Mouse (Mus musculus) lung, embryonic 16.5 days (tissue): Measurements from ENCODE around the gene Dedd2. TPM values are rescaled to one million over a fixed set of nuclear protein-coding genes. Genes with fewer than 3 reads are reported as not detected.

Experiments used
- ATAC-seq: fragments of 200-750 bp; cut with Nextera tagmentation; 2 replicates; pipeline ENCODE4 v1.8.0; 2017; ENCODE audit warnings: low read depth, mild to moderate bottlenecking, moderate library complexity
- H3K27ac ChIP-seq: fragments of 300-500 bp; sonication (generic); 2 replicates; pipeline ENCODE4 v1.5.1; 2014; ENCODE audit warnings: mild to moderate bottlenecking, control low read depth, low read length
- H3K27me3 ChIP-seq: fragments of 300-500 bp; sonication (generic); 2 replicates; pipeline ENCODE4 v1.6.1; 2014; ENCODE audit warnings: low read depth, low read length, mixed read lengths; ENCODE audit not compliant: control insufficient read depth, insufficient read depth
- H3K36me3 ChIP-seq: fragments of 300-500 bp; sonication (generic); 2 replicates; pipeline ENCODE4 v1.6.1; 2014; ENCODE audit warnings: low read length; ENCODE audit not compliant: control insufficient read depth, insufficient read depth
- H3K4me1 ChIP-seq: fragments of 300-500 bp; sonication (generic); replicated peaks from 2 replicates; pipeline ENCODE4 v1.6.1; 2014; ENCODE audit warnings: low read length, mixed read lengths; ENCODE audit not compliant: control insufficient read depth, insufficient read depth
- H3K4me2 ChIP-seq: fragments of 300-500 bp; sonication (generic); 2 replicates; pipeline ENCODE4 v1.6.1; 2014; ENCODE audit warnings: low read depth, low read length, control low read depth
- H3K4me3 ChIP-seq: fragments of 300-500 bp; sonication (generic); 2 replicates; pipeline ENCODE4 v1.5.1; 2014; ENCODE audit warnings: mild to moderate bottlenecking, low read length, control low read depth
- H3K9ac ChIP-seq: fragments of 300-500 bp; sonication (generic); 2 replicates; pipeline ENCODE4 v1.6.1; 2014; ENCODE audit warnings: low read length, control low read depth
- H3K9me3 ChIP-seq: fragments of 300-500 bp; sonication (generic); 2 replicates; pipeline ENCODE4 v1.6.1; 2016; ENCODE audit warnings: low read length; ENCODE audit not compliant: control insufficient read depth
- WGBS: fragments of 180-500 bp; shearing (Covaris S2); extraction: QIAGEN DNeasy Blood & Tissue Kit; methylation state at CpG from one replicate; pipeline ENCODE4 v1.1.7; 2014; 5-methylcytosine and 5-hydroxymethylcytosine counted together
- polyA plus RNA-seq: library from polyadenylated mRNA; unstranded; fragments of >200 nt; fragmentation: Nextera tagmentation; extraction: Ambion mirVana; gene quantifications from 2 replicates; pipeline ENCODE4 v1.2.1, GENCODE M21; 2015

Dedd2 gene
- polyA plus RNA-seq, 1 experiment from 2014 or later, result 9.0 TPM

DNA sequence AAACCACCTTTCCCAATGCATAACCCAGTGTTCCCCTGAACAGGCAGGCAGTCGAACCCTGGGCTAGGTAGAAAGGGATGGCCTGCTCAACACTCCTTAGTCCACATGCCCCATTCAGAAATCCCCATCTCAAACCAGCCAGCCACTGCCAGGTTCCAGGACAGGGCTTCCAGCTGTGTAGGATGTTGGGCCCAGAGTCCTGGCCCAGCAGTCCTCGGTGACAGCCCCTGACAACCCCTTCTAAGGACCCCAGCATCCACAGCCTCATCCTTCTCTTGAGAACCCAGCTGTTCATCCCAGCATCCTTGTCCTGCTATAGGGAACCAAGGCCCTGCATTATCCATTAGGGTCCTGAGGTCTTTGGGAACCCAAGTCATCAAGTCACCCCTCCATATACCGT lies 27.1 kb upstream of the Dedd2 start:
- H3K4me1 ChIP-seq, result peaks cover 43% of the 10 kb centered on the region
- peak overlapping the region; percentile 97 for H3K9ac ChIP-seq
- peak overlapping the region; percentile 95 for H3K4me2 ChIP-seq
- 10% methylated on average over 3 of the region's 3 CpGs for WGBS
- H3K4me3 ChIP-seq, result peak overlapping the region; percentile 98
- no peaks in the 10 kb centered on the region for H3K27me3 ChIP-seq
- peaks cover 18% of the 10 kb centered on the region for H3K36me3 ChIP-seq
- peak overlapping the region; percentile 99 for H3K27ac ChIP-seq
- H3K9me3 ChIP-seq, result no peaks in the 10 kb centered on the region
- no peak for ATAC-seq

DNA sequence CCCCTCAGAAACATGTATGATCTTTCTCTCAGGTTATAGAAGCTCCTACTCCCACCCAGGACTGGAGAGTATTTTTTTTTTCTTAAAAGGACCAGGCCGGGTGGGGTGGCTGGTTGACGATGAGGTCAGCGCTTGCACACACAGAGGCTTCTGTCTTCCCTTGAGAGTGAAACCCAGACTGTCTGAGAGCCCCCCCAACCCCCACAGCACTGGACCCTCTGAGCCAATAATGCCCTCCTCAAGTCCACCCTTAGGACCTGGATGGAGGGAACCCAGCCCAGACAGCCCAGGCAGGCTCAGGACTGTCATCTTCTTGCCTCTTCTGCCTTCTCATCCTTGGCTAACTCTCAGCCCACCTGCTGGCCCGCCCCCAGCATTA lies 26.3 kb upstream of the Dedd2 start:
- Histone ChIP-seq H3K27me3 (no peaks in the 10 kb centered on the region), H3K4me1 (peaks cover 38% of the 10 kb centered on the region), H3K27ac (peak overlapping the region; percentile 99), H3K4me3 (peak overlapping the region; percentile 98), H3K4me2 (peak overlapping the region; percentile 95), H3K36me3 (peaks cover 18% of the 10 kb centered on the region), H3K9ac (peak overlapping the region; percentile 97), H3K9me3 (no peaks in the 10 kb centered on the region)
- WGBS, result 20% methylated on average over 4 of the region's 4 CpGs
- no peak for ATAC-seq

DNA sequence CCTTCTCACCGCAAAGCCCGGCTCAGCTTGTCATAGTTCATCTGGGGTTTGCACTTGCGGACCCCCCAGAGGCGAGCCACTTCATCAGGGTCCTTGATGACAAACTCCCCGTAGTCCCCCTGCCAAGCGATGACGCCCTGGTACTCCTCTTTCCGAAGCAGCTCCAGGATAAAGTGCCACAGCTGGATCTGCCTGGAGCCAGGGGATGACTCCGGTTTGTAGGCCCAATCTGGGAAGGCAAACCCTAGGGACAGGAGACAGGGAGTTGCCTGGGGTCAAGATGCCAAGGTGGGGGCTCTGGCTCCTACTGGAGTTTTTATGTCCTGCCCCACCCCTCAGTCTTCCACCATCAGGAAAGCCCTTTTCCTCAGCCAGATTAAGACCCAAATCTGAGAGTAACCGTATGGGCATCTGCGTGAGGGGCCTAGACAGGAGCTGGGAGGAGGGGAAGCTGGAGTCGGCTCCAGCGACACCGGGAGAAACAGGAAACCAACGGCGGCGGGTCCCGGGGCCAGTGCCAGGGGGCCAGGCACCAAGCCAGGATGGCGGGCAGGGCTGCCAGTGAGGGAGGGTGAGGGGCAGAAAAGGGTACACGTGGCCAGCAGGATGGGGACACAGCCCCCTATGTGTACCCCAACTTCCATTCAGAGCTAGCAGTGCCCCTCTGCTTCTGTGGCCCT lies 25.8 kb upstream of the Dedd2 start:
- no peak for ATAC-seq

GRCm38 (mm10) chr7:25244562-25245369 lies 24.4 kb upstream of the Dedd2 start:
- no peak overlapping the region for H3K9ac ChIP-seq
- no peak for ATAC-seq
- H3K27ac ChIP-seq, result no peak overlapping the region
- H3K4me2 ChIP-seq, result no peak overlapping the region
- H3K4me3 ChIP-seq, result no peak overlapping the region
- WGBS, result 80% methylated on average over 30 of the region's 30 CpGs
- H3K4me1 ChIP-seq, result peaks cover 31% of the 10 kb centered on the region
- H3K27me3 ChIP-seq, result no peaks in the 10 kb centered on the region
- peaks cover 18% of the 10 kb centered on the region for H3K36me3 ChIP-seq
- H3K9me3 ChIP-seq, result no peaks in the 10 kb centered on the region

More for the DNA sequence above, 25.8 kb upstream of the Dedd2 start:
- no peaks in the 10 kb centered on the region for H3K9me3 ChIP-seq
- H3K9ac ChIP-seq, result peak overlapping the region; percentile 97
- H3K27me3 ChIP-seq, result no peaks in the 10 kb centered on the region
- peaks cover 34% of the 10 kb centered on the region for H3K4me1 ChIP-seq
- H3K4me3 ChIP-seq, result peak overlapping the region; percentile 98
- H3K27ac ChIP-seq, result peak overlapping the region; percentile 99
- peaks cover 18% of the 10 kb centered on the region for H3K36me3 ChIP-seq
- H3K4me2 ChIP-seq, result peak overlapping the region; percentile 95
- WGBS, result 29% methylated on average over 20 of the region's 20 CpGs

GRCm38 (mm10) chr7:25243361-25243760 lies 22.9 kb upstream of the Dedd2 start:
- no peaks in the 10 kb centered on the region for H3K9me3 ChIP-seq
- no peak for ATAC-seq
- H3K4me3 ChIP-seq, result no peak overlapping the region
- H3K27ac ChIP-seq, result no peak overlapping the region
- H3K4me1 ChIP-seq, result peaks cover 36% of the 10 kb centered on the region
- peaks cover 18% of the 10 kb centered on the region for H3K36me3 ChIP-seq
- no peak overlapping the region for H3K4me2 ChIP-seq
- WGBS, result 91% methylated on average over 4 of the region's 4 CpGs
- H3K27me3 ChIP-seq, result no peaks in the 10 kb centered on the region
- no peak overlapping the region for H3K9ac ChIP-seq

DNA sequence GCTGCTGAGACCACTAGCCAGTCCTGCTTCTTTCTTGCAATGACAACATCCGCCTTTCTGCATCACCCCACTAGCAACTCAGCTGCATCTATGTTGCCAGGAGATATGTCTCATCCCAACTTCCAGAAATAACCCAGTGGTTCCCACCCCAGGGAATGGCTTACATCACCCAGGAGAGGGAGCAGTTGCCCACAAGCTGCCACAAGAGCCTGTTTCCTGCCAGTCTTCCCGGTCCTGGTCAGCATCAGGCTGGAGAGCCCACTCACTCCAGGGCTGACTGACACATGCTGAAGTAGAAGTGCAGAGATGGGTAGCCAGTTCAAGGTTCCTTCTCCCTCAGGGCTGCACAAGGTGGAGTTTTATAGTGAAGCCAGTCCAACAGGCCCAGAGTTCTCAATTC lies 20.6 kb upstream of the Dedd2 start:
- Histone ChIP-seq H3K9ac (no peak overlapping the region), H3K4me3 (no peak overlapping the region), H3K4me1 (peaks cover 21% of the 10 kb centered on the region)

GRCm38 (mm10) chr7:25240631-25241030 lies 20.2 kb upstream of the Dedd2 start:
- H3K9me3 ChIP-seq, result no peaks in the 10 kb centered on the region
- no peak for ATAC-seq
- peaks cover 21% of the 10 kb centered on the region for H3K4me1 ChIP-seq
- H3K27ac ChIP-seq, result no peak overlapping the region
- no peak overlapping the region for H3K4me3 ChIP-seq
- H3K9ac ChIP-seq, result no peak overlapping the region
- no peak overlapping the region for H3K4me2 ChIP-seq
- no peaks in the 10 kb centered on the region for H3K27me3 ChIP-seq
- 58% methylated on average over 7 of the region's 7 CpGs for WGBS
- peaks cover 15% of the 10 kb centered on the region for H3K36me3 ChIP-seq

More for the DNA sequence above, 20.6 kb upstream of the Dedd2 start:
- no peak for ATAC-seq
- H3K4me2 ChIP-seq, result no peak overlapping the region
- H3K9me3 ChIP-seq, result no peaks in the 10 kb centered on the region
- H3K36me3 ChIP-seq, result peaks cover 18% of the 10 kb centered on the region
- WGBS, result 31% methylated on average over 2 of the region's 2 CpGs
- H3K27ac ChIP-seq, result no peak overlapping the region
- H3K27me3 ChIP-seq, result no peaks in the 10 kb centered on the region

GRCm38 (mm10) chr7:25238829-25239623 lies 18.6 kb upstream of the Dedd2 start:
- Histone ChIP-seq H3K27ac (peak overlapping the region; percentile 87), H3K36me3 (peaks cover 9% of the 10 kb centered on the region), H3K9me3 (no peaks in the 10 kb centered on the region), H3K27me3 (no peaks in the 10 kb centered on the region), H3K4me3 (peak overlapping the region; percentile 90), H3K4me2 (peak overlapping the region; percentile 86), H3K9ac (peak overlapping the region; percentile 55), H3K4me1 (peaks cover 19% of the 10 kb centered on the region)
- peak; percentile 65 for ATAC-seq
- WGBS, result 3% methylated on average over 30 of the region's 30 CpGs
